Mouse (Mus musculus) right cerebral cortex, adult 2 months (tissue): ENCODE results near the gene Prmt1.

Source experiments
- DNase-seq, 2 experiments: peaks; one replicate each; pipeline ENCODE4 v3.0.0; 2021 to 2022; ENCODE audit warnings: low spot score in 2 of 2

The Prmt1 gene

DNA sequence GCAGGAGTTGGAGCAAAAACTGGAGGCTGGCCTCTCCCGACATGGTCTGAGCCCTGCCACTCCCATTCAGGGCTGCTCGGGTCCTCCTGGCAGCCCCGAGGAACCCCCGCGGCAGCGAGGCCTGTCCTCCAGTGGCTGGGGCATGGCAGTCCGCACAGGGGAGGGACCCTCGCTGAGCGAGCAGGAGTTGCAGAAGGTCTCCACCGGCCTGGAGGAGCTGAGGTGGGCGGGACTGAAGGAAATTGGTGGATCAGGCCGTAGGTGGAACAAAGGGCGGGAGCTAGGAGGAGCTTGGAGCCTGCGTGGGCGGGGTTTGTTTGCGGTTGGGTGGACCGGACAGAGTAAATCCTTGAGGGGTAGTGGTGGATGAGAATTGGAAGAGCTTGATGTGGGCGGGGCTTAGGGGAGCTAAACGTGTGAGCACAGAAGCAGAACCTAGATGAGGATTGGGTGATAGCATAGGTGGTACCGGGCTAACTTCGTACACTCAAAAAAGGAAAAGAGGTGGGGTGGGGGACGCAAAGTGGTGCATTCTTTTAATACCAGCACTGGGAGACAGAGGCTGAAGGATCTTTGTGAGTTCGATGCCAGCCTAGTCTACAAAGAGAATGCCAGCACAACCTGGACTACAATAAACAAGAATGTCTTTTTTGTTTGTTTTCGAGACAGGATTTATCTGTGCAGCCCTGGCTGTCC is 33.6 kb downstream of the Prmt1 start:
- peak; percentile 87 to 88 for DNase-seq

DNA sequence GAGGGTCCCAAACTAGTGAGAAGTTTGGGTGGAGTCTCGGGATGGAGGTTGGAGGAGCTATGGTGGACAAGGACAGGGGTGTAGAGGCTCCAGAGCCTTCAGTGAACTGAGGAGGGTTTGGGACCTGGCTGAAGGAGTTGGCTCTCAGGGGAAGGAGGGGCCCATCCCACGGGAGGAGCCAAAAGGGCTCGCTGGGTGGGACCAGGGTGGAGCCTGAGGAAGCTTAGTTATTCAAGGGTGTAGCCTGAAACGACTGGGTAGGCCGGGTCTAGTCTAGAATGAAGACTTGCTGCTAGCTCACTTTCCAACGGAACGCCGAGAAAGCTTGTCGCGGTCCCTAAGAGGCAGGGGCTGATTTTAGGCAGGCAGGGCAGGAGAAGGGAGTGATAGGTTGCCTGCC is 34.4 kb downstream of the Prmt1 start:
- DNase-seq = no peak

DNA sequence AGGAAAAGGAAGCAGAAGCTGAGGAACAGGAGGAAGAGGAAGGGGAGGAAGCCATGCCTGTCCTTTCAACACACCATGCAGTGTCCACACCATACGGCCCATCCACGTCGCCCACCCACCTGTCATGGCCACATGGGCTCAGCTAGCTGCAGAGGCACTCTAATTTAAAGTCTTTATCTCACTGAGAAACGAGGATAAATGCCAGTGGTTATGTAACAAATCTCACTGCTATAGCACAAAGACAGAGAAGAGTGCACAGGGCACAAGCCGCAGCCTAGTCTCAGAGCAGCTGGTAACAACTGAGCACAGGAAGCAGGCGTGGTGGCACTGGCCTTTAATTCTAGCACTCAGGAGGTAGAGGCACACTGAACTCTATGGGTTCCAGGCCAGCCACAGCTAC is 36.4 kb downstream of the Prmt1 start:
- no peak for DNase-seq

DNA sequence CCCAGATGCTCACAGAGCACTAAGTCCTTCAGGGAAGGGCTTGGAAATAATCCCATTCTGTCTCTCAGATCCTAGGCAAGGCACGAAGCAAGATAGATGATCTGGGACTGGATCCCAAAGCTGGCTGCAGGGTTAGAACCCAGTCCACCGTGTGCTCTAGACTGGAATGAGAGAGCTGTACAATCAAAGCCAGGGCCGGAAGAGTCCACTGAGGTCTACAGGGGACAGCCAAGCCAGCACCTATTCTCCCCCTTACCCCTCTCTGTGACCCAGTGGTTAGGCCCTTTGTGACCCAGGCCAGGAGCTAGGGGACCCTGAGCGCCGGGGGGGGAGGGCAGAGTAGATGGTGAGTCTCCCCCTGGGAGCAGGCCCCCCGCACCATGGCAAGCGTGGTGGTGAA is 43.5 kb downstream of the Prmt1 start, which contains the start of gene Tsks:
Gene Tsks (plus strand): TSS at position 301 of the 400 bp plus-strand sequence.
- no peak for DNase-seq

DNA sequence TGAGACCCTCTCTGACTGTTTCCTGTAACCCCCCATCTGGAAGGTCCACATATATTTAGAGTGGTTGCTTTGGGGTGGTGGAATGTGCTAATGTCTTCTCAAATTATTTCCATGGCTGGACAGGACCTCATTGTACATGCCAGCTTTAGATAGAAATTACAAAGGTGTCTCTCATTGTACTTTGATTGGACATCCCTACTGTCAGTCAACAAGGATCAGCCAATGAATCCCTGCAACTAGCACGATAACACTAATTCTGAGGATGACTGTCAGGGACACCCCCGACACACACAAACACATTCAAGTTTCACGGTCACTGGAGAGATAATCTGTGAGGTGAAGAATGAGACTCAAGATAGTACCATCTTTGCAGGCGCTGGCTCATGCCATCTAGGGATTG is 47.7 kb downstream of the Prmt1 start:
- DNase-seq = no peak

DNA sequence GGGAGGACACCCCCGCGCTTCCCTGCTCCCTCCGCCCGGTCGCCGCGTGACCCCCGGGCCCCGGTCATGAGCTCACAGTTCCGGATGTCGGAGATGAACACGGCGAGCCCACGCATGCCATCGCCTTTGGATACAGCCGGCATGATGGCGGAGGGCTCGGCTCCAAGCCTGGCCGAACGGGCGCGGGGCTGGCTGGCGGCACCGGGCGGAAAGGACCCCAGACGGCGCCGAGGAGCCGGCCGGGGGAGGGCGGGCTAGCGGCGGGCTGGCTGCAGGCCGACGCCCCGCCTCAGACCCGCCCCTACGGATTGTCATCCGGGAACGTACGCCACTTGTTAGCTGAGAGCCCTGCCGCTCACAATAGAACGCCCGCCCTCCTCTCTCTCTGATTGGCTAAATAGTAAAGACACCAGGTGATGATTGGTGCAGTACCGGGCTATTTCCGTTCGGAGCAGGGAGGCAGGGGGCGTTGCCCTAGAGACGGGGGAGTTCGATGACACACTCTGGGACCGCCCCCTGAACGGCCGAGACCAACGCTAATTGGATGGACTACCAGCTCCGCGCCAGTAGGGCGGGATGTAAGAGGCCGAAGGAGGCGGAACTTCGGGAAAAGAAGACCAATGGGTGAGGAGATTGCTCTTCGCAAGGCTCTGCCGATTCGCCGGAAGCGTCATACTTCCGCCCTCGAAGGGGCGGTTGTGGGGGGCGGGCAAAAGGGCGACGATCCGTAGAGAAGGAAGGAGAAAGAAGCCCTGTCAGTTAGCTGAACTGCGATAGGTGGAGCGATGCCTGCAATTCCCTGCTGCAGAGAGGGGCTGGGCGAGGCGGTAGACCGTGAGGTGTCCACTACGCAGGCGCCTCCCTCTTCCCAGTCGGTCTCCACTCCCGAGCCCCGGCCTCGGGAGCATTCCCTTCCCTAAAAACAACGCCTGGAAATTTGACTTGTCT is 56.9 kb downstream of the Prmt1 start, which contains the start of gene Ap2a1:
Gene Ap2a1 (minus strand): TSS at position 293 of the 948 bp plus-strand sequence.
- peak; percentile 100 for DNase-seq

DNA sequence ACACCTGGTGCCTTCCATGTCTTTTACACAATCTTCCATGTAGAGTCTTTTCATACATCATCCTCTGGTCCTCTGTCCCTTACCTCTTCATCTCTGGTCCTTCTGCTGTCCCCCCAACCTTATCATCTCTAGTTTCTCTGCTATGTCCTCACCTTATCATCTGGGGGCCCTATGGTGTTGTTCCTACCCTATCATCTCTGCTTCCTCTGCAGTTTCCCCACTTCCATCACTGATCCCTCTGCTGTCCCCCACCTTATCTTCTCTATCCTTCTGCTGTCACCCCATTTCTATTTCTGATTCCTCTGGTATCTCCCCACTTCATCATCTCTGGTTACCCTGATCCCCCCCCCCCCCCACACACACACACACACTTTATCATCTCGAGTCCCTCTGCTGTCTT is 57.8 kb downstream of the Prmt1 start:
- no peak for DNase-seq
